Mouse (Mus musculus): ENCODE measurements around the gene Ppt2. TPM values are rescaled to one million over a fixed set of nuclear protein-coding genes. Genes with fewer than 3 reads are reported as not detected.

The Ppt2 gene
- polyA plus RNA-seq, 1 experiment from 2014 or later: 15.9 TPM

Other genes with a start within 250 kb of the Ppt2 start
- 0.40 and 1.3 TPM in 2 replicates for gene BC051142, start 229.7 kb downstream of the Ppt2 start, polyA plus RNA-seq (2016; fragmentation: Nextera tagmentation; extraction: Ambion mirVana)
- gene Btnl4, start 151.2 kb downstream of the Ppt2 start, polyA plus RNA-seq (2016; fragmentation: Nextera tagmentation; extraction: Ambion mirVana): not detected in 2 replicates
- not detected in 2 replicates for gene Btnl6, start 111.2 kb downstream of the Ppt2 start, polyA plus RNA-seq (2016; fragmentation: Nextera tagmentation; extraction: Ambion mirVana)
- gene Notch4, start 64.2 kb downstream of the Ppt2 start, polyA plus RNA-seq (2016; fragmentation: Nextera tagmentation; extraction: Ambion mirVana): 4.9 and 6.3 TPM in 2 replicates
- gene Gpsm3, start 38.7 kb downstream of the Ppt2 start, polyA plus RNA-seq (2016; fragmentation: Nextera tagmentation; extraction: Ambion mirVana): 2.6 and 3.8 TPM in 2 replicates
- 24.6 and 26.6 TPM in 2 replicates for gene Pbx2, start 37.2 kb downstream of the Ppt2 start, polyA plus RNA-seq (2016; fragmentation: Nextera tagmentation; extraction: Ambion mirVana)
- gene Ager, start 30.6 kb downstream of the Ppt2 start, polyA plus RNA-seq (2016; fragmentation: Nextera tagmentation; extraction: Ambion mirVana): 2.8 and 3.5 TPM in 2 replicates
- 143 and 145 TPM in 2 replicates for gene Rnf5, start 24.8 kb downstream of the Ppt2 start, polyA plus RNA-seq (2016; fragmentation: Nextera tagmentation; extraction: Ambion mirVana)
- gene Agpat1, start 24.2 kb downstream of the Ppt2 start, polyA plus RNA-seq (2016; fragmentation: Nextera tagmentation; extraction: Ambion mirVana): 50.5 and 53.4 TPM in 2 replicates
- 3.0 and 3.4 TPM in 2 replicates for gene Egfl8, start 12.5 kb downstream of the Ppt2 start, polyA plus RNA-seq (2016; fragmentation: Nextera tagmentation; extraction: Ambion mirVana)
- gene Prrt1, start 1.0 kb upstream of the Ppt2 start, polyA plus RNA-seq (2016; fragmentation: Nextera tagmentation; extraction: Ambion mirVana): 0.20 and 0.28 TPM in 2 replicates
- 14.0 and 19.5 TPM in 2 replicates for gene Fkbpl, start 16.3 kb upstream of the Ppt2 start, polyA plus RNA-seq (2016; fragmentation: Nextera tagmentation; extraction: Ambion mirVana)
- gene Atf6b, start 18.6 kb upstream of the Ppt2 start, polyA plus RNA-seq (2016; fragmentation: Nextera tagmentation; extraction: Ambion mirVana): 94.8 and 103 TPM in 2 replicates
- not detected in 2 replicates for gene Tnxb, start 42.0 kb upstream of the Ppt2 start, polyA plus RNA-seq (2016; fragmentation: Nextera tagmentation; extraction: Ambion mirVana)
- gene C4b, start 115.4 kb upstream of the Ppt2 start, polyA plus RNA-seq (2016; fragmentation: Nextera tagmentation; extraction: Ambion mirVana): not detected in 2 replicates
- not detected in 2 replicates for gene Cyp21a1, start 176.1 kb upstream of the Ppt2 start, polyA plus RNA-seq (2016; fragmentation: Nextera tagmentation; extraction: Ambion mirVana)
- 24.9 and 26.2 TPM in 2 replicates for gene Stk19, start 208.4 kb upstream of the Ppt2 start, polyA plus RNA-seq (2016; fragmentation: Nextera tagmentation; extraction: Ambion mirVana)
- 70.8 and 81.7 TPM in 2 replicates for gene Dxo, start 208.5 kb upstream of the Ppt2 start, polyA plus RNA-seq (2016; fragmentation: Nextera tagmentation; extraction: Ambion mirVana)
- 58.3 and 65.7 TPM in 2 replicates for gene Skiv2l, start 221.7 kb upstream of the Ppt2 start, polyA plus RNA-seq (2016; fragmentation: Nextera tagmentation; extraction: Ambion mirVana)
- gene Nelfe, start 221.9 kb upstream of the Ppt2 start, polyA plus RNA-seq (2016; fragmentation: Nextera tagmentation; extraction: Ambion mirVana): 125 and 134 TPM in 2 replicates
- gene Cfb, start 234.0 kb upstream of the Ppt2 start, polyA plus RNA-seq (2016; fragmentation: Nextera tagmentation; extraction: Ambion mirVana): 1.4 and 3.0 TPM in 2 replicates

Data from limb, embryonic 12.5 days (tissue).